Mouse (Mus musculus): ENCODE measurements around the gene D17Wsu92e. TPM values are rescaled to one million over a fixed set of nuclear protein-coding genes. Genes with fewer than 3 reads are reported as not detected.

Gene D17Wsu92e
- polyA plus RNA-seq, 1 experiment from 2014 or later, result 19.6 TPM

- H3K36me3 ChIP-seq (ENCODE audit: insufficient read depth, low read length), result no peaks in the 10 kb centered on the region
- no peak overlapping the region for H3K9ac ChIP-seq (ENCODE audit: low read depth, low read length)
- no peak overlapping the region for H3K27ac ChIP-seq
- WGBS, result 59% methylated on average over 7 of the region's 7 CpGs
- ATAC-seq (replicated peaks; ENCODE audit: low FRiP score, low read depth) (no peak), DNase-seq (ENCODE audit: low spot score) (no peak)
- TF ChIP-seq CTCF (IDR thresholded peaks at IDR 0.05; ENCODE audit: low read depth), result peak; percentile 60
- no peak overlapping the region for H3K4me3 ChIP-seq (replicated peaks; ENCODE audit: low read depth, low read length)
- no peaks in the 10 kb centered on the region for H3K4me1 ChIP-seq (replicated peaks; ENCODE audit: insufficient read depth, low read length)
- H3K9me3 ChIP-seq (replicated peaks; ENCODE audit: low read length), result no peaks in the 10 kb centered on the region
- no peak overlapping the region for H3K4me2 ChIP-seq (ENCODE audit: low read length)
- no peaks in the 10 kb centered on the region for H3K27me3 ChIP-seq (ENCODE audit: insufficient read depth, low read length)
Observed at GRCm38 (mm10) chr17:27830411-27830810, 10.0 kb upstream of the D17Wsu92e start.

GRCm38 (mm10) chr17:27827511-27827910 is 7.1 kb upstream of the D17Wsu92e start:
- DNase-seq (ENCODE audit: low spot score) (no peak), ATAC-seq (replicated peaks; ENCODE audit: low FRiP score, low read depth) (no peak)
- H3K27ac ChIP-seq, result no peak overlapping the region
- H3K4me3 ChIP-seq (replicated peaks; ENCODE audit: low read depth, low read length), result no peak overlapping the region
- H3K27me3 ChIP-seq (ENCODE audit: insufficient read depth, low read length), result no peaks in the 10 kb centered on the region
- no peak overlapping the region for H3K4me2 ChIP-seq (ENCODE audit: low read length)
- no peak for TF ChIP-seq CTCF (IDR thresholded peaks at IDR 0.05; ENCODE audit: low read depth)
- WGBS, result 35% methylated on average over 6 of the region's 6 CpGs
- H3K9me3 ChIP-seq (replicated peaks; ENCODE audit: low read length), result no peaks in the 10 kb centered on the region
- no peak overlapping the region for H3K9ac ChIP-seq (ENCODE audit: low read depth, low read length)
- H3K36me3 ChIP-seq (ENCODE audit: insufficient read depth, low read length), result no peaks in the 10 kb centered on the region
- no peaks in the 10 kb centered on the region for H3K4me1 ChIP-seq (replicated peaks; ENCODE audit: insufficient read depth, low read length)

- ATAC-seq (replicated peaks; ENCODE audit: low FRiP score, low read depth) (0 out of 2 replicates have a peak, but pooled peaks have one; percentile 41), DNase-seq (ENCODE audit: low spot score) (peak; percentile 88)
- peak overlapping the region; percentile 59 for H3K4me2 ChIP-seq (ENCODE audit: low read length)
- no peaks in the 10 kb centered on the region for H3K27me3 ChIP-seq (ENCODE audit: insufficient read depth, low read length)
- H3K27ac ChIP-seq, result peak overlapping the region; percentile 51
- WGBS, result under 1% methylated on average over 9 of the region's 9 CpGs
- H3K9ac ChIP-seq (ENCODE audit: low read depth, low read length), result no peak overlapping the region
- H3K4me3 ChIP-seq (replicated peaks; ENCODE audit: low read depth, low read length), result peak overlapping the region; percentile 28
- H3K9me3 ChIP-seq (replicated peaks; ENCODE audit: low read length), result no peaks in the 10 kb centered on the region
- H3K4me1 ChIP-seq (replicated peaks; ENCODE audit: insufficient read depth, low read length), result no peaks in the 10 kb centered on the region
- no peaks in the 10 kb centered on the region for H3K36me3 ChIP-seq (ENCODE audit: insufficient read depth, low read length)
- TF ChIP-seq CTCF (IDR thresholded peaks at IDR 0.05; ENCODE audit: low read depth), result no peak
Observed at GRCm38 (mm10) chr17:27826908-27827383, 6.5 kb upstream of the D17Wsu92e start.

GRCm38 (mm10) chr17:27825984-27826905 is 5.8 kb upstream of the D17Wsu92e start:
- ATAC-seq (replicated peaks; ENCODE audit: low FRiP score, low read depth) (peak; percentile 71), DNase-seq (ENCODE audit: low spot score) (peak; percentile 95)
- peak overlapping the region; percentile 6; the same call in 1 of the 2 replicates for H3K9ac ChIP-seq (ENCODE audit: low read depth, low read length)
- peak overlapping the region; percentile 51 for H3K27ac ChIP-seq
- H3K4me1 ChIP-seq (replicated peaks; ENCODE audit: insufficient read depth, low read length), result 0 out of 2 replicates have a peak, but pooled peaks cover 2% of the 10 kb centered on the region
- no peaks in the 10 kb centered on the region for H3K36me3 ChIP-seq (ENCODE audit: insufficient read depth, low read length)
- 2% methylated on average over 22 of the region's 22 CpGs for WGBS
- no peaks in the 10 kb centered on the region for H3K9me3 ChIP-seq (replicated peaks; ENCODE audit: low read length)
- H3K27me3 ChIP-seq (ENCODE audit: insufficient read depth, low read length), result no peaks in the 10 kb centered on the region
- peak overlapping the region; percentile 28 for H3K4me3 ChIP-seq (replicated peaks; ENCODE audit: low read depth, low read length)
- H3K4me2 ChIP-seq (ENCODE audit: low read length), result peak overlapping the region; percentile 59
- TF ChIP-seq CTCF (IDR thresholded peaks at IDR 0.05; ENCODE audit: low read depth), result peak; percentile 39; the same call in 1 of the 2 replicates

GRCm38 (mm10) chr17:27825539-27825938 is 5.1 kb upstream of the D17Wsu92e start:
- no peaks in the 10 kb centered on the region for H3K27me3 ChIP-seq (ENCODE audit: insufficient read depth, low read length)
- WGBS, result 36% methylated on average over 3 of the region's 3 CpGs
- TF ChIP-seq CTCF (IDR thresholded peaks at IDR 0.05; ENCODE audit: low read depth), result no peak
- H3K9me3 ChIP-seq (replicated peaks; ENCODE audit: low read length), result no peaks in the 10 kb centered on the region
- H3K4me2 ChIP-seq (ENCODE audit: low read length), result peak overlapping the region; percentile 59
- H3K9ac ChIP-seq (ENCODE audit: low read depth, low read length), result no peak overlapping the region
- no peak for DNase-seq (ENCODE audit: low spot score)
- no peaks in the 10 kb centered on the region for H3K36me3 ChIP-seq (ENCODE audit: insufficient read depth, low read length)
- H3K4me1 ChIP-seq (replicated peaks; ENCODE audit: insufficient read depth, low read length), result 0 out of 2 replicates have a peak, but pooled peaks cover 4% of the 10 kb centered on the region
- no peak overlapping the region for H3K4me3 ChIP-seq (replicated peaks; ENCODE audit: low read depth, low read length)
- H3K27ac ChIP-seq, result peak overlapping the region; percentile 51; the same call in 1 of the 2 replicates
- ATAC-seq (replicated peaks; ENCODE audit: low FRiP score, low read depth), result no peak

GRCm38 (mm10) chr17:27824941-27825340 is 4.5 kb upstream of the D17Wsu92e start:
- H3K27ac ChIP-seq, result no peak overlapping the region
- no peak overlapping the region for H3K4me3 ChIP-seq (replicated peaks; ENCODE audit: low read depth, low read length)
- 78% methylated on average over 1 of the region's 1 CpGs for WGBS
- H3K4me1 ChIP-seq (replicated peaks; ENCODE audit: insufficient read depth, low read length), result 0 out of 2 replicates have a peak, but pooled peaks cover 4% of the 10 kb centered on the region
- no peak for DNase-seq (ENCODE audit: low spot score)
- no peak for TF ChIP-seq CTCF (IDR thresholded peaks at IDR 0.05; ENCODE audit: low read depth)
- H3K36me3 ChIP-seq (ENCODE audit: insufficient read depth, low read length), result no peaks in the 10 kb centered on the region
- no peak for ATAC-seq (replicated peaks; ENCODE audit: low FRiP score, low read depth)
- no peak overlapping the region for H3K9ac ChIP-seq (ENCODE audit: low read depth, low read length)
- H3K27me3 ChIP-seq (ENCODE audit: insufficient read depth, low read length), result no peaks in the 10 kb centered on the region
- no peaks in the 10 kb centered on the region for H3K9me3 ChIP-seq (replicated peaks; ENCODE audit: low read length)
- no peak overlapping the region for H3K4me2 ChIP-seq (ENCODE audit: low read length)

Measured in kidney, postnatal 0 days (tissue).